Mouse (Mus musculus): ENCODE data around the gene Tmc3.

Gene Tmc3

DNA sequence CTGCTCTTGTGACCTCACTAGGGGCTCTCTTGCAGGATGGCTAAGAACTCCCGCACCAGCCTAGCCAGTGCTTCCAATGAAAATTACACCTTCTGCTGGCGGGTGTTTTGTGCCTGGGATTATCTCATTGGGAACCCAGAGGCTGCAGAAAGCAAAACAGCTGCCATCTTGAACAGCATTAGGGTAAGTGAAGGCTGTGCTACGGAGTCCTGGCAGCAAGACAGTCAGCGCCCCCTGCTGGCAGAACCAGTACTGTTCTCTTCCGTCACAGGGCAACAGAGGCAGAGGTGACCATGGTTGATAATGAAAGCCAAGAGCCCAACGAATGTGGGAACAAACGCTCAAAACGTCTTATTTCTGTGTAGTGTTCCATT, 15.2 kb downstream of the Tmc3 start:
- DNase-seq, result no peak

DNA sequence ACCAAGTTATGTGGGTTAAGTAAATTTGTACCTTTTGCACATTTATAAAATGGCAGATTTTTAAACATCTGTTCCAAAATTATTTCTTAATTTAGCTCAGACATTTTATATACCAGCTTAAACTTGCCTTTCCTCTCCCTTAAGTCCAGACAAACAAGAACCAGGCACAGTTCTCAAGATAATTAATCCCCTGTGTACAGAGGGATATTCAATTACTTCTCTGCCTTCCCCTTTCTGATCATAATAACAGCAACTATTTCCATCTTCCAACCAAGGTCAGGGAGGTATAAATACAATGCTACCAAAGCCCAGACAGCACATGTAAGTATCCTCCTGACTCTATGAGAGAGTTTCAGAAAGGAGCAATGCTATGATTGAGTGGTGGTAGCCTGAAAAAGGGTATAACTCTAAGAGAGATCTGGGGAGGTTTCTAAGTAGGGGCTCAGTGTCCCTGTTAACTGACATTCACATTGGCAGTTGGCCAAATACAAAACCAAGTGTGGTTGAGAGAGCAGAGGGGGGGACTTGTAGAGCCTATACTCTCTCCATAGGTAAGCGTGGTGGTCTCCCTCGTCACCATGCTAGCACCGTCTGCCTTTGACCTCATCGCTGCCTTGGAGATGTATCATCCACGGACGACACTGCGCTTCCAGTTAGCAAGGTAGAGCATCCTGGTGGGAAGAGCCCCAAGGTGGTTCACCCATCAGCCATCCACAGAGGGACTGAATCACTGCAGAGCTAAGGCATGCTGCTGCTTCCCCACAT, 19.6 kb downstream of the Tmc3 start:
- DNase-seq, result no peak

DNA sequence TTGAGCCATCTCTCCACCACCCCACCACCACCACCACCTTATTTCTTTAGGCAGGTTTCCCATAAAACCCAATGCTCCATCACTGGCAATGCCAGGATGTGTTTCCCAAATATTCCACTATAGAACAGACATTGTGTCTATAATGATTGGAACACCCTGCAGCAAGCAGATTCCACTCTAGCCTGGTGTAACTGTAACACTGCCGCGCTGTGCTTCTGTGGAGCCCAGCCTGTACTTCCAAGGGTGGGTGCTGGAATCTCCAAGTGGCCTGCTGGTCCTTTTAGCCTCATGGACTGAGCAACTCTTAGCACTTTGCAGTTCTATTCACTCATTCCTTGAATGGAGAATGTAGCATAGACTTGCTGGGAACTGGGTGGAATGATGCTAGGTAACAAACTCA, 22.1 kb downstream of the Tmc3 start:
- DNase-seq, result no peak

DNA sequence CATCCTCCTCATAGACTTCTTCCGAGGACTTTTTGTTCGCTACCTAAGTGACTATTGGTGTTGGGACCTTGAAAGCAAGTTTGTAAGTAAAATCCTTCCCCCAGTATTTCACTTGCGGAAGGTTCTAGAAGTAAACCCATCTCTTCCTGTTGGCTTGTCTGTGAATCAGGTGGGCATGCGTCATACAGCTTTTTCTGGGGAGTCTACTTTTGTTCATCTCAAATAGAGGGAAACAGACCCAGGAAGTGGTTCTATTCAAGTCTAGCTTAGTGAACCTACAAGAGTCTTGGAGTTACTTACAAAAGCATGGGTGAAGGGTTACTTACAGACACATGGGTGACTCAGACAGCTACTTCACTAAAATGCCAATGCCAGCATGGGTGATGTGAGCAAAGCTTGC, 25.2 kb downstream of the Tmc3 start:
- no peak for DNase-seq

DNA sequence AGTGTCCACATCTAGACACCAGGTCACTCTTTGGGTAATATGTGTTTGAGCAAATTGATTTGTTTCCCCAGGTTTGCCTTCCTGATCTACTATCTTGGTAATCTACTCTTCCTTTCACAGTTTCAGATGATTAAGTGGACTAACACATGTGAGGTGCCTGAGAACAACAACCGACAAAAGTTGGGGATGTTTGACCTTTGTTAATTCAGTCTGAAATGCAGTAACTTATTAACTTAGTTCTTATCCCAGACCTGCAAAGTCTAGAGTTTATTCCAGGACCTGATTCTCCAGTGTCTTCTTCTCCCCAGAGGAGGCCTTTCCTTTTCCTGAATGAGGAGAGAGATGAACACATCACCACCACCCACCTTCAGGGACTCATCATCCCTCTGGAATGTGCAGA, 27.2 kb downstream of the Tmc3 start:
- DNase-seq, result no peak

DNA sequence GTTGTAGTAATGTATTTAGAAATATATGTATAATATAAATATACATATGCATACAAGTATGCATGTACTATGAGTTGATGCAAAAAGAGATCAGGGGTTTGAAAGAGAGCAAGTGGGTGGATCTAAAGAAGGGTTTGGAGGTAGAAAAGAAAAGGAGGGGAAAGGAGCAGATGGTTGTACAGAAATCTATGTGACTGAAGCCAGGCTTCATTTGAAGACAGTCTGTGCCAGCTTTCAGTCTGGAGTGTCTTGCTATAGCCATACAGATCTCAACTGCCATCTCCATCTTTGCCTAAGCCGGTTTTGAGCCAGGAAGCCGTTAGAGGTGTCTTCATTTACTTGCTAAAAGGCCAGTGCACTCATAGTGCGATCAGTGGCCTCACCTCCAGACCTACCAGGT, 30.5 kb downstream of the Tmc3 start:
- no peak for DNase-seq

DNA sequence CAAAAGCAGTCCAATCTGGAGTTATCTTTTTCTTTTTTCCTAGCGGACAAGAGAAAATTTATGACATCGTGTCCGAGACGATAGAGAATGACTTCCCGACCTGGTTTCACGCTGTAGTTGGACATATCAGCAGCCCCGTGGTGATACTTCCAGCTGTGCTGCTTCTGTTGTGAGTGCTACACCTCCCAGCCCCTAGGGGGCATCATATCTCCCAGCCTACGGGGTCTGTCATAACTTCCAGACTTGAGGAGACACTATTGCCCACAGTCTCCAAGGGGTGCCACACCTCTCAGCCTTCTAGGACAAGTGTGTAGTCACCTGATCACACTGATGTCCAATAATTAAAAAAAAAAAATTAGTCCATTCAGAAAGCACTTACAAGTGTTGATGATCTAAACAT, 31.1 kb downstream of the Tmc3 start:
- DNase-seq, result no peak

DNA sequence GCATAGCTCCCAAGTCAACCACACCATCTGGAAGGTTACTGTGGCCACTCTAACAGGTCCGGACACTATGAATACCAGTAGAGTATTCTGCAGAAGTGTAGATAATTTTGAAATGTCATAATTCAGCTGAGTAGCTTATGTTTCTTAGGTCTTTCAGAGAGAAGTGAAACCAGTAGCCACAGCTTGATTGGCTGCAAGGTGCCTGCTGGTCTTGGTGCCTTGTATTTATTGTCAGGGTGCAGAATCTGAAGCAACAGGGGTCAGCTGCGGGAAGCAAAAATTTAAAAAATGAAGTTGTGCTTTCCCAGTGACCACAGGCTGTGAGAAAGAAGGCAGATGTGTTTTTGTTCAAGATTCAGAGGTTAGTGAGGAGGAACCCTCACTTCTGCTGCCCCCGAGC, 31.5 kb downstream of the Tmc3 start:
- DNase-seq, result no peak

DNA sequence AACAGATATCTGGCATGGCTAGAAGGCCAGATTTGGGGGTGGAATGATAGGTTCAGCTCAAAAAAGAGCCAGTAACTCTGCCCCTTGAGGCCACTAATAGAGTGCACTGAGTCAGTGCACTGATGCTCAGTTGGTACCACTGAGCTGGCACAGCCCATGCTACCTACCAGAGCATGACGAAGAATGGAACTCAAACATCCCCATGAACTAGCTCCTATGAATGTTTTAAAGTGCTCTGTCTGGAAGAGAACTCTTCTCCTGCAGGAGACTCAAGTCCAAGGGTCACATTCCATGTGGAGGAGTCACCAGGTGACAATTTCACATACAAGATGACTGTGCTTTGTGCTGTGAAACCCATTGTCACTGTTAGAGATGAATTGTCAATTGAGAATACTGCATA, 34.0 kb downstream of the Tmc3 start:
- DNase-seq, result no peak

DNA sequence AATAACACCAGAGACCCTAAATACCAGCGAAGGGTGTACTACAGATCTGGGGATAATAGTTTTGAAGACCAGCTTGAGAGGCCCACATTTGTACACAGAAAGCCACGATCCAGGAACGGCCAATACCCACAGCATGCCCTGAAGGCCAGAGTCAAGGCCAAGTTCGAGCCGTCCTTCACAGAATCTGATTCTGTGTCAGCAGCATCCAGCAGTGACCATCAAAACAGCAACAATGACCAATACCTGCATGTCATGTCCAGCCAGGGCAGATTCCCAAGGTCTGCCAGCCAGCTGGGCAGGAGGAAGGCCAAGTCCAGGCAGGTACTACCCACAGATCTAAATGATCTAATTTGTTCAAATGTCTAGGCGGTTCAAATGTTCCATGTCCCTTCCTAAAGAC, 37.9 kb downstream of the Tmc3 start:
- no peak for DNase-seq

DNA sequence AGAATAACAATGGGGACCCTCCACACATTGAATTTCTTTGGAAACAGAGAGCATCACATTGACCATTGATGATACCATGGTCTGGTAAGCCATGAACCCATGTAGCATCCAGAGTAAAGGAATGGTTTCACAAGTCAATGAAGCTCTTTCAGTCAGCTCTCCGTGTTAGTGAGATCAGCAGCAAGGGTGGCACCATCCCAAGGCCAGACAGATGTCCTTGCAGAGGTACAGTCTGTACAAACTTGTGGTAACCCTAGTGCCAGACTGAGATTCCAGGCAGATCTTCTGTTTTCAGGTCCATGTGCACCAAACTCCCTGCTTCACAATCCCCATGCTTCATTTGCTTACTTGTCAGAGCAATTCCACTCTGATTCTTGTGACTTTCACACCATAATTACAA, 39.3 kb downstream of the Tmc3 start:
- DNase-seq, result no peak

DNA sequence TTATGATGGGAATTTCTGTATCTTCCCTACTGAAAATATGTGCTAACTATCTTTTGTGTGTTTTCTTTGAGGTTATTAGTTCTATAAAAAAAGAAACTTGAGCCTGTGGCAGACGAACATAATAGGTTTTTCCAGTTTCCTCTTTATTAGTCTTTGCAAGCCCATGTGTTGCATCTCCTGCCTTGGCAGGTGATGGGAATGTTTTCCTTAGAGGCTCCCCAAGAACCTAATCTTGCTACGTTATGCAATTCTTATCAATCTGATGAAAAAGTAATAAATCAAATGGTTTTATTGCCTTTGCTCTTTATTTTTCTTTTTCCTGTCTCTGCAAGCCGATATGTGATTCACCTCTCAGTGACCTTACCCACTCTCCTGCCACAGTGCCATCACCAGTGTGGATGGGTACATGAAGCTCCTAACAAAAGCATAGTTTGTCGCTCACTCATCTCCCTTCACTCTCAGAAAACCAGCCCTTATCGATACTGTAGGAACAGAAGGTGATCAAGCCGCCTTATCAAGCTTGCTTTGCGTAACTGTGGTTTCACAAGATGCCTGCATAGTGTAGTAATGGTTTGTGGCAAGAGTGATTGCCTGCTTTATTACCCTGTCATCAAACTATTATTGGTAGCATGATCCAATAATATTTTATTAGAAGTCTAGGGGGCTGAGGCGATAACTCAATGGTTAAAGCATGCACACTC, 42.0 kb downstream of the Tmc3 start:
- no peak for DNase-seq

DNA sequence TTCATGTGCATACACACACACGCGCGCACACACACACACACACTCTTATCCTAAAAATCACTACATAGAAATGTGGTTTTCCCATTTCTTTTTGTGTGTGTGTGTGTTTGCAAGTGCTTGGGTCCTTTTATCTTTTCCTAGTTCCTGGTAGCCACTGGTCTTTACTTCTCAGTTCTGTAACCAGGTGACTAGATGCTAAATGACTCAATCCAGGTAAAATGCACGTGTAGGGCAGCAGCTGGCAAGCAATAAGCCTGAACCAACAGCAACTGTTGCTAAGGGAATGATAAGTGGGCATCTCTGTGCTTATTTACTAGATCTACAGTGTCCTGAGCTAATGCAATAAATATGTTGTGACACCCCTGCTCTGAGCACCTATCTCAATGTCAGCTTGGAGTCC, 42.6 kb downstream of the Tmc3 start:
- no peak for DNase-seq

DNA sequence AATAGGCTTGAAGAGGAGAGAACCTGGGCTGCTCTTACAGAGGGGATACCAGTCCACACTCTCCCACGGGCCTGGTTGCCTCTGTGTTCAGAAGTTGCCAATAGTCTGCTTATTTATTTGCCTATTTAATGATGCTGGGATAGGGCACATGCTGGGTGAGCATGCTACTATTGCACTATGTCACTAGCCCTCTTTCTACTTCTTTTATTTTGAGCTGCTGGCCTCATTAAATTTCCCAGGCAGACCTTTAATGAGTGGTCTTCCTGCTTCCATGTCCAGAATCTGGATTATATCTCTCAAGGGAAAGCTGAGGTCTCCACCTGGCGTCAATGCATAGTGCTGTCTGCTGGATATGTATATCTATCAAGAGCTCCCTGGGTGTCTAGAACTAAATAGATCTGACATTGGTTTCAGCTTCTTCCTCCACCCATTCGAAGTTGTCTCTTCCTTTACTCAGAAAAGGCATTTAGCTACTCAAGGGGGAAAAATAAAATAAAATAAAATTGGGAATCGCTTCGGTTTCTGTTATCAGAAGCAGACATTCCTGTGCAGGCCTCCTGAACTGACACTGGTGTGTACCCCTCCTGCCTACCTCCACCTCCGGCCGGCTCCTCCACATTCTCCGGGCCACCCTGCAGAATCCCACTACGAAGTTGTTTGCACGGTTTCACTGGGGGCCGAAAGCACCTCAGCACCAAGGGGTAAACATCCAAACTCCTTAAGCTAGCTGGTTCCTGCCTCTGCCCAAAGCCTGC, 46.5 kb downstream of the Tmc3 start:
- no peak for DNase-seq

DNA sequence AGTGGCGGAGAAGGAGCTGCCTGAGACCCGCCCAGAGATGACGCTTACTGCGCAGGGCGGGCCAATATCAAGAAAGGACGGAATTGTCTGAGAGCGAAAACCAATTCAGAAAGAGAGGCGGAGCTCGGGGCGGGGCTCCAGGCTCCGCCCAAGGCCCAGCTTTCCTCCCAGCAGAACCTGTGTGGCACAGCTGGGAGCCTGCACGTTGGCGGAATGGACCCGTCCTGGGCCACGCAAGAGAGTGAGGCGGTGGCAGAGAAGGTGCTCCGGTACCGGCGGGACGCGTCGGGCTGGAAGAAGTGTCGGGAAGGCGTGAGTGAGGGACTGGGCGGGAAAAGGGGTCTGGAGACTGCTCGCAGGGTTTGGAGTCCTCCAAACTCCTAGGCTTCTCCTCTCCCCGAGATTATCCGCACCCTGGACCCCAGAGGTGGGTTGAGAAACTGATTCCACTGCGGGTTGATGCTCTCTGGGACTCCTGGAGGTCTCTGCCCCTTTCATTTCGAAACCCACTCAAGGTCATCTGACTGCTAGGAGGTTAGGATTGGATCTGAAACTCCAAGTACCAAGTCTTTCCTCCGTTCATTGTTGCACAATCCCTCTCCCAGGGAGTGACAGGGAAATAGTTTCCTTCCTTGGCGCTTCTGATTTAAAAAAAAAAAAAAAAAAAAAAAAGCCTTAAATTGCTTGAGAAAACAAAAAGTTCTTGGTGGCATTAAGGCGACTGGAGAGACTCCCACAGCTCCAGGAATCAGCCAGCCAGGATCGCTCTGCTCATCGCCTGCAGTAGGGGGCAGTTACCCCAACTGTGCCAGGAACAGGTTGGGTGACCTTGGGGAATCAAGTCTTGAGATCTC, 47.3 kb downstream of the Tmc3 start, which contains the start of gene Stard5:
Gene Stard5, plus strand, starts transcription at position 132 of the 854 bp plus-strand sequence.
- DNase-seq, result peak; percentile 87

DNA sequence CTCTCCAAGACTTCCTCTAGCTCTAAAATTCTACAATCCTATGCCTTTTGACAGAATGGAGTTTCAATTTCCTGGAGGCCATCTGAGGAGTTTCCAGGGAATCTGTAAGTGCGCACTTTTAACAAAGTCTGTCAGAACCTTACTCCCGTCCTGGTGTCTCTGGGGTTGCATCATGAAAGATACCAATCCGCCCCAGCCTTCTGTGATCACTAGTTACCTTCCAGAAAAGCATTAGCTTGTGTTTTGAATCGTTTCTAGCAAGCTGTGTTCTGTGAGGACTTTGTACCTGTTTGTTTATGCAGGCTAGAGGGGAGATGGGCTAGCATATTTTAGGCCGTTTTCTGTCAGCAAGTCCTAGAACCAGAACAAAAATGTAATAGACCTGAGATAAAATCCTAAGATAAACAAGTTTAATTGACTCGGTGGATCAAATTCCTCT, 48.0 kb downstream of the Tmc3 start:
- DNase-seq, result no peak

DNA sequence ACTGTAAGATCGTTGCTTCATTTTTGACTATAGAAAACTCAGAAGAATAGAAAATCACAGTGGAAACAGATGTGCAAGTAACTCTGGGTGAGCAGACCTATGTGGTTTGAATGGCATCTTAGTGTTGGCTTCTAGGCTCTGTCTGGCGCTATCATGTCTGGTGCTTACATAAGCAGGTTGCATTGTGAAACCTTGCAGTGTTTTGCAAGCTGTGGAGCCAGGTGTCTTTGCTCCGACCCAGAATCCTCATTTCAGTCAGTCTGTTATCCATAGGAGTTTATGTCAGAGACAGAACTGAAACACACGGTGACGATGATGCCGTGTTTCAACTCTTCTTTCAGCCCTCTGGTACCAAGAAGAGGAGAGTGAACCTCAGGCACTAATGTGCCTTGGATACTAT, 49.1 kb downstream of the Tmc3 start:
- DNase-seq, result no peak

DNA sequence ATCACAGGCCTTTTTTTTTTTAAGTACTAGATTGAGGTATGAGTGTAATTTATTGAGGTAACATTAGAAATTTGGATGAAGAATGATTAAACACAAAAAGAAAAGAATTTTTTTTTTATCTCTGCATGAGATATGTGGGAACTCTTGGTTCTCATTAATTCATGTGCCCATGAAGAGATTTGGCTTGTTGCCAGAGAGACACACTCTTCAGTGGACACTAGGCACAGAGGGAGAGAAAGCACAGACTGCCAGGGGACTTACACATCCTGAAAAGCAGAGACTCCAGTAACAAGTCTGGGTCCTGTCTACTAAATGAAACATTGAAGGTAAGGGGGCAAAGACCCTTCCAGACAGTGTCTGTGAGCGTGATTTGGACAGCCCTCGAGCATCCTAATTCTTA, 51.0 kb downstream of the Tmc3 start:
- no peak for DNase-seq

DNA sequence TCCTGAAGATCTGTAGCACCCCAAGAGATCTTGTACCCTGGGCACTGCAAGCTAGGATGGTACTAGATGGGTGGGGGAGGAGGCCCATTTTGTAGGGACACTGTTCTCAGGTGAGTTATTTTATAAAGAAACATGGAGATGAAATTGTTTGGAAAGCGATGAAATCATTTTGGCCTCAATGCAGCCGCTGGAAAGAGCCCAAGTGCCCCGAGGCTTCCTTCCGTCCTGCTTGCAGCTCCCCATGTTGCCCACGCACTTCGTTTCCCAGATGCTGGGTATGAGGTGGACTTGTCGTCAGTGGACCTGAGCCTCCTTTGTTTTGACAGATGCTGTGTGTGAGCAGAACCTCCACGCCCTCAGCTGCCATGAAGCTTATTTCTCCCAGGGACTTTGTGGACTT, 51.7 kb downstream of the Tmc3 start:
- no peak for DNase-seq

DNA sequence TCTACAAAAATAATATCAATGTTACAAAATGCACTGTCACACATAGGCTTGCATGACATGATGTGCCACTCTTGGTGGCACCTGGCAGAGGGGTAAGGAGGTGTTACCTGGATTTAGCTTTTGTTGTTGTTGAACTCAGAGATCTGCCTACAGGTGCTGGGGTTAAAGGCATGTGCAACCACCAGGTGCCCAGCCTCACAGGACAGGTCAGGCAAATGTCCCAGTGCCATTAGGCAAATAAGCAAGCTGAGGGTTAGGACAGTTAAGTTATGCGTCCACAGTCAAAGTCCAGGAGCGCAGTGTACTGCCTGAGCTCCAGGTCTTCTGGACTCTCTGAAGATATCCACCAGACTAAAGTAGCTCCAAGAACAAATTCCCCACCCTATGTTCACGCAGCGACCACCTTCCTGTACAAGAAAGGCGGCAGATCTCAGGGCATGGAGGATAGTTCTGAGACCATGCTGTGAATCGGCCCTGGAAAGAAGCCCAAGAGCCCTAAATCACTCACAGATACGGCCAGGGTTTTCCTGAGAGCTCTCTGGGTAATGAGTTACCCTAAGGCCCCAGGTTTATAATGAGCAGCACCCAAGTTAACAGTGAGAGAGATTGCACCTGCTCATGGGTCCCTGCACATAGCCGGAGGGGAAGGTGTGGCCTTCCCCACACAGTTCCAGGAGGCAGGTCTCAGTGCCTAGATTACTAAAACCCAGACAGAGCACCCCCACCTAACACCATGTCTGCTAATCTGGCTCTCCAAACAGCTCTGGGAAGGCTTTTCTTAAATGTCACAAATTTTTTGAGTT, 53.3 kb downstream of the Tmc3 start:
- DNase-seq, result no peak

DNA sequence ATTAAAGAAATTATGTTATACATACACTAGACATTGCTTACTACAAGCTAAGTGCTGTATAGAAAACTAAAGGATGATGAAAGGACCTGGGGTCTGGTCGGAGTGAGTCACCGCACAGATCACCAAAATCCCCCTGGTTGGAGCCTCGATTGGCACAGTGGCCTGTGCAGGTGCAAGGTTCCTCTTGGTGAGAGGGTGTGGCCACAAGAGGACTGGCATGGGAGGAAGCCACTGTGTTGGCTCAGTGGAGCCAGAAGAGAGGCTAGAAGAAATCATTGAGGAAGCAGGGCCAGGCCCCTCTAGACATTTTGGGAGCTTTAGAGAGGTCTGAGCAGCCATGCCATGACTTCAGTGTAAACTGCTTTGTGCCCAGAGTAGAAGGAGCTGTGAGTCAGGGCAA, 54.4 kb downstream of the Tmc3 start:
- DNase-seq, result no peak

DNA sequence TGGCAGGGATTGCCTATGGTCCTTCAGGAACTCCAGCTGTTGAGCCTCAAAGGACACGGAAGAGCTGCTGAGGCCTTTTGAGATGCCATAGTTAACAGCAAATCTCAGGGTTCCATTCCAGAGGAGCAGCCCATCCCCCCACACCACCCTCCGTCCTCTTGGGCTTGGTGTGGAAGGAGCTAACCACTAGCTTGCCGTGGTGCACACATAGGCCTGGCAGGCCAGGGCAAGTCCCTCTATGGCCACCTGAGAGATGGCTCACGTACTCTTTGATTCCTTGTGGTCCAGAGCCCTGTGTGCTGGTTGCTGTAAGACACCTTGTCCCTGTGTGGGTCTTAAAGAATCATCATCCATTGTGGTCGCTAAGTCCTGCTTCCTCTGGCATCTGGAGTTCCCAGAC, 55.9 kb downstream of the Tmc3 start:
- DNase-seq, result no peak
